In genomic region chr17:46237079-46237478, GRCm38 (mm10) we compare ENCODE assay signal across 17 mouse cellular contexts.
"Had no signal": no experiment of that assay in that cellular context is flagged by ENCODE, and none has a peak within 500 bp of the region (broad histone marks: within the 10 kb centered on the region; RNA-seq: fewer than 3 reads in every experiment).

No protein-coding gene starts in this region.

- ATAC-seq: inflammation-experienced regulatory T-cells, adult 6 months; intestine, postnatal 0 days; midbrain, embryonic 15.5 days had no signal

- H3K4me1 ChIP-seq: limb, embryonic 12.5 days; lung, embryonic 15.5 days; midbrain, embryonic 15.5 days; neural tube, embryonic 12.5 days had no signal

- DNase-seq: kidney, adult 9 months; kidney, postnatal 36 days; layer of hippocampus, adult 9-11 months; lung, postnatal 14 days; retina, postnatal 1 day; right cerebral cortex, postnatal 4 days; spleen, adult 18-20 months; thymus, adult 2 months; thymus, postnatal 25 days had no signal

- H3K27me3 ChIP-seq: limb, embryonic 12.5 days; lung, embryonic 15.5 days; midbrain, embryonic 15.5 days; neural tube, embryonic 12.5 days had no signal

- H3K27ac ChIP-seq: kidney, postnatal 0 days; limb, embryonic 12.5 days; lung, embryonic 15.5 days; midbrain, embryonic 15.5 days; neural tube, embryonic 12.5 days had no signal

- H3K4me2 ChIP-seq: limb, embryonic 12.5 days; lung, embryonic 15.5 days; midbrain, embryonic 11.5 days; midbrain, embryonic 15.5 days; neural tube, embryonic 12.5 days had no signal

- H3K4me3 ChIP-seq: limb, embryonic 12.5 days; lung, embryonic 15.5 days; midbrain, embryonic 15.5 days; neural tube, embryonic 12.5 days had no signal

- H3K9me3 ChIP-seq: limb, embryonic 12.5 days; lung, embryonic 15.5 days; midbrain, embryonic 15.5 days; neural tube, embryonic 12.5 days had no signal

- H3K9ac ChIP-seq: limb, embryonic 12.5 days; lung, embryonic 15.5 days; midbrain, embryonic 15.5 days; neural tube, embryonic 12.5 days had no signal
